Mouse (Mus musculus) thymus, postnatal 10 days (tissue): Measurements from ENCODE around the gene Olfr108.

Experiments used
- DNase-seq, 2 experiments: peaks; one replicate each; pipeline ENCODE4 v3.0.0; 2021; ENCODE audit warnings: low spot score in 2 of 2

Olfr108 gene

DNA sequence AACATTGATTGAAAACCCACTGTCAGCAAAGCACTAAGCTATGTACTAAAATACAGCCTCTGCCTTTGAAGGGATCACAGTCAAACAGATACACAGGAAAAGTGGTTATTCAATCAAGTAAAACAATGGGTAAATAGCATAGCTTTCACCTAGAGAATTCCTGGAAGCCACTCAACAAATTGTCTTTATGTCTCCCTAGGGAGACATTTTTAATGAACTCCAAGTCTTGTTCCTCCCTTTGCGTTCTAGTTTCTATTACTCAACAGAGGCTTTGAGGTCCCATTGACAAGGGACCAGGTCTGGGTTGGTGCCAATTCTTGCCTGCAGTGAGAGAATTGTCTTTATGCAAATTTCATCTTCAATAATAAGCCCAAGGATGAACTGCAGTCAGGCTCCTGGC lies at the start of gene Olfr108:
Olfr108 (plus strand) TSS at position 301 of the 400 bp plus-strand sequence.
- DNase-seq, result no peak

DNA sequence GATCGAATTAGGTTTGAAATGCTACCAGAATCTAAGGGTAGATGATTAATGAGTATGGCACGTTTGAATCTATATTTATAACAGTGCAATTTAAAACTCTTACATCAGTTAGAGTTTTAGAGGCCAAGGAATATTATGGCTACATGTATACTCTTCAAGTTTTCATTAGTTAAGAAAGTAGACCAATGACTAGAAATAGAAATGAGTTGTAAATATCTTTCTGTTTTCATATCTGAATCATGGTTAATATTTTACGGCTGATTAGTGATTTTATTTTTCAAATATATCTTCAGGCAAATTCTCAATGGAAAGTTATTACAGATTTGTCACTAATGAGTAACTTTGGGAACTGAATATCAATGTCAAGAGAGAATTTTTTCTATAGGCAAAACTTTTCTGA lies 46.4 kb upstream of the Olfr108 start, which contains the start of gene Olfr107:
Olfr107 (plus strand) TSS at position 301 of the 400 bp plus-strand sequence.
- no peak for DNase-seq

DNA sequence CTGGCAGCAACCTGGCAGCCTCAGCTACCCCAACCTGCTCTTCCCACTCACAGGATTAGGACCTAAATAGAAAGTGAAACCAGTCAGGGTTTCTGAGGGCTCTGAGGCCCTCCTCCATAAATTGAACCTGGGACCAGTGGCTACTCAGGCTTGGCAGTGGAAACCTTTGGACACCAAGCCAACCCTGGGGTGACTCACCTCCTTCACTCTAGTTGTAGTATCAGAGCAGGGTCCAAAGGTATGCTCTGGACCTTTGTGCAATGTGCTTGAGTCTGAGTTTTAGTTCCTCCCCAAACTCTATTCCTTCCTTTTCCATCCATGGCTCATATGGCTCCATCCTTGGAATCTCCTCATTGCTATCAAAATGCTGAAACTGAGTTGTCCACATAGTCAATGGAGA lies 31.9 kb upstream of the Olfr108 start:
- no peak for DNase-seq

DNA sequence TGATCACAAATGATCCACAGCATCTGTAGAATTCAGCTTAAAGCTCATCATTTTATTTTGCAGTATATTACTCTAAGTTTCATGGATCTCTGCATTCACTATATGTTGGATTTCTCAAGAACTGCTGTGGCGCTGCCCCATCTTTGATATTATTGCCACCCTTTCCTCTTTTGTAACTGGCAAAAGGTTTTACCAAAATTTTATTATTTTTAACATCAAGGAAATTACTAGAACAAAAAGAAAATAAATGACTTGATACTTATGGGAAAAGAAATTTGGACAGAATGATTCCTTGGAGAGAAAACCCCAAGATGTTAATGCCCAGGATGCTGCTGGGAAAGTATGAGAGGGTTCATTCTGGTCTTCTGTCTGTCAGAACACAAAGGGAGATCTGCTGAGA lies 13.3 kb downstream of the Olfr108 start, which contains the start of gene Olfr109:
Olfr109 (plus strand) TSS at position 301 of the 400 bp plus-strand sequence.
- no peak for DNase-seq

DNA sequence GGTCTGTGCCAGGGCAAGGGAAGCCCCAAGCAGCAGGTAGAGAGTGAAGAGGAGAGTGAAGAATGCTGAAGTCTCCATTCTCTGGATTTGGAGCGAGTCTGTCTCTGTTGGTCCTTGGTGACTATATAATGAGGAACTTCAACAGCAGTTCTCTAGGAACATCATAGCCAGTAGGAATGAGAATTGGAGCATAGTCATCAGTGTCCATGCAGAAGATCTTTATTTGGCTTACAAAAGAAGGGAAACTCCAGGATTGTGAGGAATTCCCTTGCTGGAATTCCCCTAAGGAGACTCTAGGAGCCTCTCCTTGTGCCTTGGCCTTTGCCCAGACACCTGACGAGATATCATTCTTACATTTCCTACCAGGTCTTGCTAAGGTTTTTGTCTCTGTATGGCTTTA lies 38.2 kb downstream of the Olfr108 start, which contains the start of gene H2-M2:
H2-M2 (minus strand) TSS at position 101 of the 400 bp plus-strand sequence.
- no peak for DNase-seq

DNA sequence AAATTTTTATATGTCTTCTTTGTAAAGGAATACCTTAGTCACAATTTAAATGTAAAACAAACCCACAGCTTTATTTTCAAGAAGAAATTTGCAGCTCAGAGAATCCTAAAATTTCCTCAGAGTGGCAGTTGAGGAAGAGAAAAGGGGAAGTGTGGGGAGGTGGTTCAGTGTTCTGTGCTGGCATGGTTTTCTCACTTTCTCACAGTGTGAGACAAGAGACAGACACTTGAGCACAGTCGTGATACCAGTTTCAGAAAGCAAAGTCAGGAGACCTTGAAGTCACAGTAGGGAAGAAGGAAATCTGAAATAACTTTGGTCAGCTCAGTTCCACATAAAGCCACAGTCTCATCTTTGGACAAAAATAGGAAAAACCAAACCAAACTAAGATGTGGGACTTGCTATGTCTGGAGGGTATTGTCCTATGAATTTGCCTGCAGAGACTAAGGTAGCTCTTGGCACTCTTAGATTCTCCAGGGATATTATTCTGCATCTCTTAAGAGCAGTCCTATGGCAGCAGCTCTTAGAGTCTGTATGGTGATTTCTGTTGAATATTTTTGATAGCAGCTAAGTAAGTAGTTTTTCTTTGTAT lies 46.7 kb downstream of the Olfr108 start, which contains the start of gene Olfr110:
Olfr110 (plus strand) TSS at position 539 of the 589 bp plus-strand sequence.
- DNase-seq, result no peak
